Comparison of ENCODE assay signal across 17 mouse cellular contexts in genomic region chr17:87199134-87199533, GRCm38 (mm10).
"Had no signal": no experiment of that assay in that cellular context is flagged by ENCODE, and none has a peak within 500 bp of the region (broad histone marks: within the 10 kb centered on the region; RNA-seq: fewer than 3 reads in every experiment).

No protein-coding gene starts in this region.

- DNase-seq: liver, embryonic 13.5 days; liver, postnatal 0 days; right cerebral cortex, postnatal 14 days; thymus, adult 2 months; thymus, postnatal 25 days; thymus, postnatal 4 days had no signal

- H3K9ac ChIP-seq: liver, embryonic 13.5 days; liver, embryonic 15.5 days; liver, postnatal 0 days; midbrain, embryonic 13.5 days; midbrain, embryonic 15.5 days; neural tube, embryonic 12.5 days; stomach, embryonic 15.5 days had no signal

- H3K36me3 ChIP-seq: liver, embryonic 13.5 days; liver, embryonic 15.5 days; midbrain, embryonic 13.5 days; midbrain, embryonic 15.5 days; neural tube, embryonic 12.5 days; stomach, embryonic 15.5 days had no signal

- H3K9me3 ChIP-seq: liver, embryonic 13.5 days; liver, embryonic 15.5 days; megakaryocyte, embryonic 14.5 days; midbrain, embryonic 13.5 days; midbrain, embryonic 15.5 days; neural tube, embryonic 12.5 days; stomach, embryonic 15.5 days had no signal

- H3K27me3 ChIP-seq: liver, embryonic 13.5 days; liver, embryonic 15.5 days; megakaryocyte, embryonic 14.5 days; midbrain, embryonic 13.5 days; midbrain, embryonic 15.5 days; neural tube, embryonic 12.5 days; stomach, embryonic 15.5 days had no signal

- H3K4me2 ChIP-seq: liver, embryonic 11.5 days; liver, embryonic 13.5 days; liver, embryonic 15.5 days; midbrain, embryonic 11.5 days; midbrain, embryonic 13.5 days; midbrain, embryonic 15.5 days; neural tube, embryonic 12.5 days; stomach, embryonic 15.5 days had no signal

- H3K27ac ChIP-seq: liver, embryonic 13.5 days; liver, embryonic 15.5 days; macrophage; midbrain, embryonic 13.5 days; midbrain, embryonic 15.5 days; neural tube, embryonic 12.5 days; stomach, embryonic 15.5 days; stomach, postnatal 0 days had no signal

- ATAC-seq: liver, postnatal 0 days; lung, postnatal 0 days; midbrain, embryonic 13.5 days; midbrain, embryonic 15.5 days had no signal

- H3K4me3 ChIP-seq: liver, embryonic 13.5 days; liver, embryonic 15.5 days; megakaryocyte, embryonic 14.5 days; midbrain, embryonic 13.5 days; midbrain, embryonic 15.5 days; neural tube, embryonic 12.5 days; stomach, embryonic 15.5 days had no signal
